Mouse (Mus musculus): Measurements from ENCODE around the gene Gm9767.
A peak's percentile ranks its signal among the peaks of the same experiment; 100 is the strongest.

Gm9767 gene

DNA sequence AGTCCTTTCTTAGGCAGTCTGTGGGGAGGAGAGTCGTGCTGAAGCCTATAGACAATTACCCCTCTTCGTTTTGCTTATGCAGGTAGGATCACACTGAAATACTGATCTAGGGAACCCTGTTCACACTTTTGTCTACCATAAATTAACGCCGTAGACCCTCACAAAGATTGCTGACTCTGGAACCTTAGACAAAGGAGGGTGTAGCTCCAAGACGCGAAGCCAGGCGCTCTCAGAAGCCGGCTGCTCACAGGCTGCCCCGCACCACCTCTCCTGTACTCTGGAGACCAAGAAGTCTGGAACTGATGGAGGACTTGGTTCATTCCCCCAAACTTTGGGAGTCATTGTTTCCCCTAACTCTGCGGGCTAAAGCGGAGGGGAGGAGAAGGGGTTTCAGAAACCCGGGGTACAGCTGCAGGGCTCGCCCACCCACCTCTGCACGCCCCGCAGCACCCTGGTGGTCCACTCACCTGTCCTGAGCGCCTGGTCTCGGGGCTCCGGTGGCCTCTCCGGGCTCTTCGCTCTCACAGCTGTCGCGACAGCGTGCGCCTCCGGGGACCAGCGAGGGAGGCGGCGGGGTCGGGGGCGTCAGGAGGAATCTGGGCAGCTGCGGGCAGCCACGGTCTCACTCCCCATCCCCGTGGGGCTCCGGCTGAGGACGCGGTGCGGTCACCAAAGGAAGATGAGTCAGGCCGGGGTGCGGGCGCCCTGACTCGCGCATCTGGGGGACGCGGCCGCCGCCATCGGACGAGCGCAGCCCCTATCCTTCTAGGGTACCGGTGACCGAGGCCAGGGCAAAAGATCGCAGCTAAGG is at the start of gene Gm9767:
TSS of gene Gm9767 (plus strand) at position 585 of the 811 bp plus-strand sequence.
- DNase-seq (ENCODE audit: low read depth), result no peak

DNA sequence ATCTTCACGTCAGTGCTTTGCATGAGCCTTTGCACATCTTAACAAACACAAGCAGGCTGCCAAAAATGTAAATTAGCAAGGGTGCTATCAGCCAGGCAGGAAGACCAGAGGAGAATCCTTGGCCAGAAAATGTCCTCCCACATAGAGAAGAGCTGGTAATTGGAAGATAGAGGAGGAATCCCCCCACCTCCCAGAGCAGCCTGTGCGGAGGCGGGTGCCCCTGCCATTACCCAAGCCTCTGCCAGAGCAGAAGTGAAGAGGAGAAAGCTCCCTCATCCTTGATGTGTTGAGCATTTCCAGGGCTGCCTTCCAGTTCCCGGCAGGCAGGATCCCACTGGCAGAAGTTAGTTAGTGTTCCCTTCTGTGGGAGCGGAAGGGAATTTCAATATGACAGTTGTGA is 43.1 kb upstream of the Gm9767 start:
- no peak for DNase-seq (ENCODE audit: low read depth)

DNA sequence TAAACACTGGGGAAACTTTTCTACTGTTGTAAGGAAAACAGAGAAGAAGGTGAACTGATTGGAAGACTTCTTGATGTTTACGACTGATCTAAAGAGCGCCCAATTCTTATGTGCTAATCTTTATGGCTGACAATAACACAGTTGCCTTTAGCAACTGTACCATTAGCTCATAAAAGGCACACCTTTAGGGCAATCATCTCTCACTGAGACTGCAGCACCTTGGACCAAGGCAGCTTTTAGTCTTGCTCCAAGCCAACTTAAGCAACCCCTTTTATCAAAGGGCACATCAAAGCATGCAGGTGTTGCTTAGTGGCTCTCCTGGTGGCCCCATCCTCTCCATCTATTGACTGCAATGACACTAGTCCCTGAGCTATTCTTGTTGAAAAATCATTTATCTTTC is 26.9 kb upstream of the Gm9767 start:
- DNase-seq (ENCODE audit: low read depth), result no peak

DNA sequence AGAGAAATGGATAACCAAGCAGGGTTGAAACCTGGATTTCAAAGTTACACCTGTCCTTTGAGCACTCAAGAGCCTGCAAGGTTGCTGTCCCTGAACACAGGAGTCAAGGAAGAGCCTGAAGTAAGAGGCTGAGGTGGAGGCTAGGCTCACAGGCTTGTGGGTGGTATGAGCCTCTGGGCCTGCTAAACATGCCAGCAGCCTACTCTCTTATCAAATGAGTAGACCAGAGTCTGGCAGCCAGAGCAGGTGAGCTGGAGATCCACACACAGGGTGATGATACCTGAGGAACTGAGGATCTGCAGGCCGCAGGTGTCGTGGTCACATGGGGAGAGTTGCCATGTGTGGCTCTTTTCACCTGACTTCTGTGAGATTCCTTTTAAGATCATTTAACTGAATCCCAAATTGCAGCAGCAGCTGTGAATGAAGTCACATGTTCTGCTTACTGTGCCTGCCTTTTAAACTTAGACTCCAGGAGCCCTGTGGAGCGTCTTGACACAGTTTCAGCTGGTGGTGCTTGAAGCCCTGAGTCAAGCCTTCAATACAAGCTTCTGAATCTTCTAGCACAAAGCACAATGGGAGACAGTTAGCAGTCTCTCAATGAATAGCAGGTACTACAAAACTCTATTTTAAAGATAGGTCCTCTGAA is 18.3 kb upstream of the Gm9767 start:
- DNase-seq (ENCODE audit: low read depth), result no peak

DNA sequence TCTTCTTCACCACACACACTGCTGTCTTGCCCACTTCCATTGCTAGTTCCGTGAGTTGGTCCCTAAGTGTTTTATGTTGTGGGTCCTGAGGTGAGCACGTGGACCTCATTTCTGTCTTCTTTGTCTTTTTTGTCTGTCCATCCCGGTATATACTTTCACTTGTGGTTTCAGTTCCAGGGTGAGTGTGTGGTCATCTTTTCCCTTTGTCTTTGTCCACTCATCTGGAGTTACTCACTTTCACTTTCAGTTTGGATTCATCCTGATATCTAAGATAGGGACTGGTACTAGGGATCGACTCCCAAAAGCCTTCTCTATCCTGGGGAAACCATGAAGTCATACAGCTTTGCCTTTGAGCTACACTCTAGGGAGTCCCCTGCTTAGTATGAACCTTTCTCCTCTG is 15.0 kb upstream of the Gm9767 start:
- no peak for DNase-seq (ENCODE audit: low read depth)

DNA sequence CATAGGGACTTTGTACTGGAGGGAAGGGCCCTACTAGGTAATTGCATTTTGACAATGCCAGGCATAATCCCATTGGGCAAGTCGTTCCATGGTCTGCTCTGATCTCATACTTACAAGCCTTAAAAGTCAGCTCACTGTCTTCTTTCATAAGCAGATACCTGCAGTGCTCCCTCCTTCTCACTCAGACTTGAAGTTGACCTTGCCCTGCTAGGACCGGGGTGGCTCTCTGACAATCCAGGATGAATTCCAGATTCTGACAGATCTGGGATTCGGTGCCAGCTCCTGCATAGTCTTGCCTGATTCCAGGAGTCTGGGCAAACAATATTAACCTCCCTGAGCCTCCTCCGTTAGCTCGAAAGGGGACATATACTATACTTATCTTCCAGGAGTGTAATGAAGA is 6.1 kb upstream of the Gm9767 start:
- no peak for DNase-seq (ENCODE audit: low read depth)

DNA sequence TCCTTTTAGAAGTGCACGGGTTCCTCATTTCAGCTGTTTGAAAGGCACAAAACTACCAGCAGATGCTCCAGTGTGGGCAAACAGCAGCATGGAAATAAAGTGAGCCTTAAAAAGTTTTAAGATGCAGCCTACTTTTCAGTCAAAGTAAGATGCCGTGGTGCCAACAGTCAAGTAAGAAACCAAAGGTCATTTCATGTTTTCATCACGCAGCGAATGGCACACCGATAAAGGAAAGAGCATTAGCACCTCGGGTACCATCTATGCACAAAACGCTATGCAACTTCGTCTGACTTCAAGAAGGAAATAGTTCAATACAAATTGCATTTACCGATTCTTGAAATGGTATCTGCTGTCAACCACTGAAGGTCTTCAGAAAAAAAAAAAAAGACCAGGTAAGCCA is 1.1 kb upstream of the Gm9767 start:
- no peak for DNase-seq (ENCODE audit: low read depth)

DNA sequence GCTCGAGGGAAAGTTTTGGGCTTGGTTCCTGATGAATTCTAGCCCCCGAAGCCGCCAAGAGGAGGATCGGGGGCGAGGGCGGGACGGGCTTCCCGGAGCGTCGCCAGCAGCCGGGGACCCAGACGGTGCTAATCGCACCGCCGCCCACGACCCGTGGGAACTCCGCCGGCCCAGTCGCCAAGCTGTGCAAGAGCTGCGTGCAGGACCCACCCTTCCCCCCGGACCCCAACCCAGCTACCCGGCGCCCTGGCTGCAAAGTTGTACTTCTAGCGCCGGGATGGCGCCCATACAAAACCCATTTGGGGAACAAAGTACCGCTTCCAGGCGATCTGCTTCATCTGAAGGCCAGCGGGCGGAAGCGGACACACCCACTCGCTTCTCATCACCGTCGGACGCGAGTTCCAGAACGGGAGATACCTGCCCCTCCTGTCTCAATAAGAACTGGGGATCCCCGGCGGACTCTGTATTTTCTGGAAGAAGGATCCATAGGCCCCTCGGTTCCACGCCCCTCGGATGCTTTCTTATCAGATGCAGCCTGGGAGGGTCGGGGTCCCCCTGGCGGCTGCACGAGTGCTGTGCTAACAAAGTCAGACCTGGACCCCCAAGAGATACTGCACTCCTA is 577 bp downstream of the Gm9767 start, which contains the start of gene Tmem200a:
TSS of gene Tmem200a (minus strand) at position 532 of the 622 bp plus-strand sequence.
- peak; percentile 25 for DNase-seq (ENCODE audit: low read depth)

DNA sequence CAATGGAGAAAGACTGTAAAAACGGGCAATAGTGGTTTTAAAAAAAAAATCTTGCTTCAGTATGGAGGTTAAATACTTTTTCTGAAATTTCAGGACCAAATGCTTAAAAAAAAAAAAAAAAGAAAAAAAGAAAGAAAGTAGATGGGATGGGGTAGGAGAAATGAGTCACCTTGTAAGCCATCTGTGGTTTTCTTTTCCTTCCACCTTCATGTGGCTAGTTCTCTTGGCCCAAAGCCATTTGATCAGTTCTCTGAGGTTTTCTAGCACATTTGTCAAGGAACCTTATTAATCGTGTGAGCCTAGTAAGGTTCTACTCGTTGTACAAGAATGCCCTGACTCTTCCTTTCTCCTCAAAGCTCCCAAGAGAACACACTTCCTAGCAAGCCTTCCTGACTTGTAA is 1.6 kb downstream of the Gm9767 start:
- DNase-seq (ENCODE audit: low read depth), result no peak

DNA sequence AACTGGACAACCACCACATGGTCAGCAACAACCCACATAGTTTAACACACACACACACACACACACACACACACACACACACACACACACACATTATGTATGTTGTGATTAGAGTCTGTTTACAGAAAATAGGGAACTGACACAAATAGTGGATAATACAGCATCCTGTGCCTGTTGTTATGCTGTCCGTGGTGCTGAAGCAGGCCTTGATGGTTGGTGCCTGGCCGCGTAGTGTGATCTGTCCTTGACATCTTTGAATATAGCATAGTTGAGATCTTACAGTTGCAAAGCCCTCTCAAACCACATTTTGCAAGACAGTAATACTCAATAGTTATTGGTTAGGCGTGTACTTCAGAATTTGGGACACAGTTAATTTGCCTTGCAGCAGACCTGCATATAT is 4.0 kb downstream of the Gm9767 start:
- no peak for DNase-seq (ENCODE audit: low read depth)

DNA sequence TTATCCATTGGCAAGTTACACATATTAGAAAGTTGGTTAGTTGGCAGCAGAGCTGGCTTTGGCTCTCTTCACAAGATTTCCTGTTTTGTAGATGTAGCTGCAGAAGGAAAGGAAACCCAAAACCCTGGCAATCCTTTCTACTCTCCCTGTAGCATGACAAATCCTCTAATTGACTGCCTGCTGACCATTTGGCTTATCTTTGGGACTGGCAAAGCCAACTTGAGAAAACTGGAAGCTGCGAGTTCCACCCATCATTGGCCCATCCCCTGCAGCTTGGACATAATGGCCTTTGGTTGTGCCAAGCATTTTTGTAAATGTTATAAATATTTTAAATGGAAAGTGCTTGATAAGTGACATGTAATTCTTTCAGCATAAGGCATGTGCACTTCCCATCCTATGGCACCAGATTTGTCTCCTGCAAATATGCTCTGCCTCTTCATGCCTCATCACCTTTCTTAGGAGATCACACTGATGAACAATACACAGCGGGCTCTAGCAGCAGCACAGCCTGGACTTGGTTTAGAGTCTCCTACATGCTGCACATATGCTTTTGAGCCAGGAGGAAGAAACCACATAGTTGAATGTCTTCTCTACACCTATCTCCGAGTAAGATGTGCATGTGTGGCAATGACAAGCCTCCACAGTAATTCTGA is 25.4 kb downstream of the Gm9767 start:
- peak; percentile 43 for DNase-seq (ENCODE audit: low read depth)

DNA sequence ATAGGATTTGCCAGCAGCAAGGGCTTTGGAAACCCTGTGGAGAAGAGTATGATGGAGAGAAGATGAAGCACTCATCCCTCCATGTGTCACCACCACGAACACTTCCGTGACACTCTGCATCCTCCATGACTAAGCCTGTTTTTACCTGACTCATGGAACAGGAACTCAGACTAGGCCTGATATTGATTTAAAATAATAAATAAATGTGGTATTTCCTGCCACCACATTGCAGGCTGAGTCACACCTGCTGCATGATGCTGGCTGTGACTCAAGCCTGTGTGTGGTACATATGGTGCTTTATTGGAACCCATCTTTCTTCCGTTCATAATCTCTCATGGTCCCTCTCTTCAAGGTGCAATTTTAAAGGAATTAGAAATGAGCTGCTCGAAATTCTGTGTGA is 36.4 kb downstream of the Gm9767 start:
- peak; percentile 26 for DNase-seq (ENCODE audit: low read depth)

DNA sequence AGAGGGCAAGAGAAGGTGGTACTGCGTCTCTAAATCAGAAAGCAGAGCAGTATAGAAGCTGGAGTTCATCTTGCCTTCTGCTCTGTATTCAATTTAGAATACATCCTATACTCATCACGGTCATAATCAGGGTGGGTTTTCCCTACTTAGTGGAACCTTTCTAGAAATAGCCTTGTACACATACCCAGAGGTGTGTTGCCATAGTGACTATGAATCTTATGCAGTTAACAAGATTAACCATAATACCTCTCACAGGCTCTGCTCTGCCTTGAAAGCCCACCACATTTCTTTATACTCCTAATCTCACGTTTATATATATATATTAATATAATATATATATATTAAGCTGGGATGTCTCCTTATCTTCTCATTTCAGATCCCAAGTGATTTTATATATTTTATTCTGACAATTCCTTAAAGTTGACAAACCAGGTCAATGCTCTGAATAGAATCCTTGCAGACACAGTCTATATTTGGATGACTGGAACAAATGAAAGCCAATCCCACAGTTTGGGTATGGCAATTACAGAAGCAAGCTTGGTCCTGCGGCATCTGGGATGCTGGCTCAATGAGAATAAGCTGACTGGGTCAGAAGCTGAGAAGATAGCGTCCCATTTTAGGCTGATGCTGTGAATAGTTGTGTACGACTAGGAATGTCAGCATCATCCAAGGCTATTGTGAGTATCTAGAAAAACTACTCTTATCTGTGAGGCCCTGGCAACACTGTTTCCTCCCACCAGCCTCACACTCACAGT is 41.2 kb downstream of the Gm9767 start:
- DNase-seq (ENCODE audit: low read depth), result no peak

DNA sequence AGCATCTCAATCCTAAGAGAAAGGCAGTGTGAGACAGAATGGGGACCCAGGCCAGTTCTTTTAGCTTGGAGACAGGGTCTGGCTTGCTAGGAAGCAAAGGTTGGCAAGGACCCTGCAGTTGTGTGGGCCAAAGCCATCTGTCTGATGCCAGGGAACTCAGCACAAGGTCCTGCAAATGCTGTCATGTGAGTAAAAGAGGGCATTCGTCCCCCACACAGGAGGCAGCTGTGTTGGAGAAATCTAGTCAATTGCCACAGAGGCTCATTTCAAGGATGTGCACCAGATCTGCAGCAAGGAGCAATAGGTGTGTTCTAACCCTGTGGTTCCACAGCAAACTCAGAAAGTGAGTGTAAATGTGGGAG is 41.7 kb downstream of the Gm9767 start:
- no peak for DNase-seq (ENCODE audit: low read depth)
